Mouse (Mus musculus) liver, embryonic 16.5 days (tissue): ENCODE measurements around the gene Narfl. TPM values are rescaled to one million over a fixed set of nuclear protein-coding genes. Genes with fewer than 3 reads are reported as not detected.

Experiments used
- ATAC-seq: fragments of 200-750 bp; cut with Nextera tagmentation; 2 replicates; pipeline ENCODE4 v1.8.0; 2017; ENCODE audit warnings: low read depth, mild to moderate bottlenecking, moderate number of reproducible peaks, moderate library complexity
- H3K27ac ChIP-seq: fragments of 300-500 bp; sonication (generic); 2 replicates; pipeline ENCODE4 v1.5.1; 2014; ENCODE audit warnings: mild to moderate bottlenecking, low read length
- H3K27me3 ChIP-seq: fragments of 300-500 bp; sonication (generic); 2 replicates; pipeline ENCODE4 v1.6.1; 2014; ENCODE audit warnings: low read depth, low read length, mixed read lengths; ENCODE audit not compliant: control insufficient read depth, insufficient read depth
- H3K36me3 ChIP-seq: fragments of 300-500 bp; sonication (generic); 2 replicates; pipeline ENCODE4 v1.6.1; 2014; ENCODE audit warnings: mild to moderate bottlenecking; ENCODE audit not compliant: control insufficient read depth, insufficient read depth
- H3K4me1 ChIP-seq: fragments of 300-500 bp; sonication (generic); 2 replicates; pipeline ENCODE4 v1.6.1; 2014; ENCODE audit warnings: low read depth, low read length, mixed read lengths; ENCODE audit not compliant: control insufficient read depth
- H3K4me2 ChIP-seq: fragments of 300-500 bp; sonication (generic); 2 replicates; pipeline ENCODE4 v1.6.1; 2014; ENCODE audit warnings: low read depth, low read length, mixed read lengths
- H3K4me3 ChIP-seq: fragments of 300-500 bp; sonication (generic); 2 replicates; pipeline ENCODE4 v1.5.1; 2014; ENCODE audit warnings: low read depth, mild to moderate bottlenecking, low read length
- H3K9ac ChIP-seq: fragments of 300-500 bp; sonication (generic); 2 replicates; pipeline ENCODE4 v1.6.1; 2014; ENCODE audit warnings: low read depth, low read length
- H3K9me3 ChIP-seq: fragments of 300-500 bp; sonication (generic); replicated peaks from 2 replicates; pipeline ENCODE4 v1.6.1; 2016; ENCODE audit warnings: low read length; ENCODE audit not compliant: control insufficient read depth
- WGBS: fragments of 180-500 bp; shearing (Covaris S2); extraction: QIAGEN DNeasy Blood & Tissue Kit; methylation state at CpG from one replicate; pipeline ENCODE4 v1.1.7; 2014; ENCODE audit not compliant: insufficient replicate concordance; 5-methylcytosine and 5-hydroxymethylcytosine counted together
- polyA plus RNA-seq: library from polyadenylated mRNA; unstranded; fragments of >200 nt; fragmentation: Nextera tagmentation; extraction: Ambion mirVana; gene quantifications from 2 replicates; pipeline ENCODE4 v1.2.1, GENCODE M21; 2015

Narfl gene
- polyA plus RNA-seq, 1 experiment from 2014 or later: 13.8 TPM

DNA sequence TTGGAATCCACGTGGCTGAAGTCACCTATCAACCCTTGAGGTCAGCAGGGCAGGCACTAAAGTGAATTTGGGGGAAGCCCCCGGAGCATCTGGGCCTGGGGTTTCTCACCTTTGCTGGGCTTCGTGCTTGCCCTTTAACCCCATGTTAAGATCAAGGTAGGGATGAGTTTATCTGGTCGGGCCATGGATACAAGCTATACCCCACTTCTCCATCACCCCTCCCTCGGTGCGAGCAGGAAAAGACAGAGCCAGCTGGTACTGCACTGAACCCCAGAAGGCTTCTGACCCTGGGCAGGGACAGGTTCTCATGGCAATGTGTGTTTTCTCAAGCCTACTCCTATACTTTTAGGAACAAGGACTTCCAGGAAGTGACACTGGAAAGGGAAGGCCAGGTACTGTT is 7.8 kb downstream of the Narfl start:
- 76% methylated on average over 6 of the region's 6 CpGs for WGBS
- Histone ChIP-seq H3K36me3 (peaks cover 12% of the 10 kb centered on the region; the same call in 1 of the 2 replicates), H3K9me3 (no peaks in the 10 kb centered on the region), H3K9ac (no peak overlapping the region), H3K27me3 (no peaks in the 10 kb centered on the region), H3K4me3 (no peak overlapping the region), H3K27ac (no peak overlapping the region), H3K4me1 (peaks cover 5% of the 10 kb centered on the region), H3K4me2 (no peak overlapping the region)
- no peak for ATAC-seq

DNA sequence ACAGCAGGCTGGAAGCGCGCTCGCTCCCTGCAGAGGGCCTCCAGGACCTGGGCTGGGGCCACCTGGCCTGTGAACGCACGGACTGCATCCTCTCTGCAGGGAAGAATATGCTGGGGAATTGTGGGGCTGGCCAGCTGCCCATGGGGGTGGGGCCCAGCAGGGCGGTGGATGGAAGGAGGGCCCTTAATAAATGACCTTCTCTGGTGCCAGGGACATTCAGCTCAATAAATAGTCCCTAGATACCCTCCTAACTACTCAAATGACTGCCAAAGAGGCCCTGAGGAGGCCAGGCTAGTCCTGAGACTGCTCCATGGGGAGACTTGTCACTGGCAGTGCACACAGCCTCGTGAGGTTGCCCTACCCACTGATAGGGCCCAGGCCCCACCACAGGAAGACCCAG is 9.5 kb downstream of the Narfl start:
- no peak overlapping the region for H3K4me3 ChIP-seq
- no peak overlapping the region for H3K27ac ChIP-seq
- no peak overlapping the region for H3K4me2 ChIP-seq
- H3K9ac ChIP-seq: no peak overlapping the region
- H3K27me3 ChIP-seq: no peaks in the 10 kb centered on the region
- no peaks in the 10 kb centered on the region for H3K9me3 ChIP-seq
- peaks cover 10% of the 10 kb centered on the region; the same call in 1 of the 2 replicates for H3K36me3 ChIP-seq
- H3K4me1 ChIP-seq: peaks cover 5% of the 10 kb centered on the region
- 66% methylated on average over 7 of the region's 7 CpGs for WGBS
- ATAC-seq: no peak

DNA sequence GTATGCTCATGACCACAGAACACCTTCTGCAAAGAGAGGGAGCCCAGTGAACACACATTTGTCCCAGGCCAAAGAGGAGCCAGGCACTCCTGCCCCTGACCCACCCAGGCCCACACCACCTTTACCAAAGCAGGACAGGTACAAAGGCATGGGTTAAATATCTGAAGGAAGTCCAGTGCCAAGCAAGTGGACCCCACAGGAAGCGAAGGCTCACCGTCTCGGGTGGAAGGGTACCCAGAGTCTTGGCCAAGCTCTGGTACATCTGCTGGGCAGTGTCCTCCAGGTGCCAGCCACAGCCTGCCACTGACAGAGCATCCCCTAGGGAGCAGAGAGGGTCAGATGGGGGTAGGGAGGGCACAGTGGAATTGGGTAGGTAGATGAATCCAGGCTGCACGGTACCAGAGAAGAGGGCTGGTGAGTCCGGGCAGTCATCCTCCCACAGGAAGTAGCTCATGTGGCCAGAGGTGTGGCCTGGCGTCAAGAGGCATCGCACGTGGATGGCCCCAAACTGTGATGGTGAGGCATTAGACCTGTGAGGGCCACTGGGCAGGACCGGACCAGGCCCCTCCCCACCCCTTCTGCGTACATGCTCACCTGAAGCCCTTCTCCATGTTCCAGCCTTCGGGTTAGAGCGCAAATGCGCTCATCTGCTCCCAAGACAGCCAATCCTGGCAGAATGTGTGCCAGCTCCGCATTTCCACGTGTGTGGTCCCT is 10.4 kb downstream of the Narfl start:
- H3K36me3 ChIP-seq: peaks cover 10% of the 10 kb centered on the region; the same call in 1 of the 2 replicates
- no peak overlapping the region for H3K4me3 ChIP-seq
- WGBS: 71% methylated on average over 15 of the region's 15 CpGs
- no peaks in the 10 kb centered on the region for H3K9me3 ChIP-seq
- H3K9ac ChIP-seq: no peak overlapping the region
- no peak overlapping the region for H3K4me2 ChIP-seq
- H3K27ac ChIP-seq: no peak overlapping the region
- no peaks in the 10 kb centered on the region for H3K27me3 ChIP-seq
- peaks cover 5% of the 10 kb centered on the region for H3K4me1 ChIP-seq
- ATAC-seq: no peak

DNA sequence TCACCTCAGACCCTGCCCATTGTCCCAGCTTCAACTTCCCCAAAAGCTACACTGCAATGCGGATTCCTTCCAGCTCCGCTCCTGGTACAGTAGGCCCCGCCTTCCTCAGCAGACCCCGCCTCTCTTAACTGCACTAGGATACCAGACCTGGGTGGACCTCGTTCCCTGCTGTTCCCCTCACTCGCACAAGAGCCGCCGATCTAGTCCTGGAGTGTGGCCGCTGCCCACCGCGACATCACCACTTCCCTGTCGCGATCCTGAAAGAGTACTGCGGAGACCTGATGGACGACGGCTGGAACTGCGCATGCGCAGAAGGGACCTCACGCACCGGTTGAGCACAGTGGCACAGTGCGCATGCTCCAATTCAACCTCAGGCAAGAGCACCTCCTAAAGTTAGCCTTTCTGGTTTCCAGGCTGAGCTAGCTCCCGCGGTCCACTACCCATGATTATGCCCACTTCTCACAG is 11.7 kb downstream of the Narfl start, which contains the start of gene Haghl:
Gene Haghl (minus strand): TSS at position 393 of the 465 bp plus-strand sequence.
- under 1% methylated on average over 23 of the region's 23 CpGs for WGBS
- H3K4me2 ChIP-seq: peak within 1 kb of the TSS; percentile 69
- peak within 1 kb of the TSS; percentile 54 for H3K27ac ChIP-seq
- peaks cover 5% of the 10 kb centered on the region for H3K4me1 ChIP-seq
- peaks cover 7% of the 10 kb centered on the region; the same call in 1 of the 2 replicates for H3K36me3 ChIP-seq
- peak within 1 kb of the TSS; percentile 71 for H3K9ac ChIP-seq
- peak; percentile 86 for ATAC-seq
- peak within 1 kb of the TSS; percentile 76 for H3K4me3 ChIP-seq
- no peaks in the 10 kb centered on the region for H3K27me3 ChIP-seq
- H3K9me3 ChIP-seq: no peaks in the 10 kb centered on the region

DNA sequence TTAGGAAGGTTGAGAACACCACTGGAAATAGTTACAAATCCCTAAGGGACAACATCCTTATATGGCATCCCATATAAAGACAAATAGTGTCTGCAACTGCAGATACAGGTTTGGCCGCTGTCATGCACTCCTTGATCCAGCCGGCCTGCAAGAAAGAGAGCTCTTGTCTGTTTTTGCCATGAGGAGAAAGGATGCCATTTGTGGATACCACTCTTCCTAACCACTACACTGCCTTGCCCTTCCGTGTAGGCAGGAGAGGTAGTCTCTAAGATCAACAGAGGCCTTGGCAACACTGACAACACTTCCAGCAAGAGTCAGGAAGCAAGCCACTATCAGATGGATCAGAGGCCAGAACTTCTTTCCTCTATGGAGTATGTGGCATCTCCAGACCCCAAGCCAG is 12.7 kb downstream of the Narfl start, which contains the start of gene Ccdc78:
Gene Ccdc78 (plus strand): TSS at position 301 of the 400 bp plus-strand sequence.
- H3K4me1 ChIP-seq: peaks cover 11% of the 10 kb centered on the region
- H3K4me2 ChIP-seq: peak within 1 kb of the TSS; percentile 69
- peak within 1 kb of the TSS; percentile 54 for H3K27ac ChIP-seq
- no peaks in the 10 kb centered on the region for H3K27me3 ChIP-seq
- H3K4me3 ChIP-seq: peak within 1 kb of the TSS; percentile 76
- H3K36me3 ChIP-seq: peaks cover 4% of the 10 kb centered on the region; the same call in 1 of the 2 replicates
- H3K9ac ChIP-seq: peak within 1 kb of the TSS; percentile 71
- 66% methylated on average over 3 of the region's 3 CpGs for WGBS
- no peaks in the 10 kb centered on the region for H3K9me3 ChIP-seq
- ATAC-seq: no peak

DNA sequence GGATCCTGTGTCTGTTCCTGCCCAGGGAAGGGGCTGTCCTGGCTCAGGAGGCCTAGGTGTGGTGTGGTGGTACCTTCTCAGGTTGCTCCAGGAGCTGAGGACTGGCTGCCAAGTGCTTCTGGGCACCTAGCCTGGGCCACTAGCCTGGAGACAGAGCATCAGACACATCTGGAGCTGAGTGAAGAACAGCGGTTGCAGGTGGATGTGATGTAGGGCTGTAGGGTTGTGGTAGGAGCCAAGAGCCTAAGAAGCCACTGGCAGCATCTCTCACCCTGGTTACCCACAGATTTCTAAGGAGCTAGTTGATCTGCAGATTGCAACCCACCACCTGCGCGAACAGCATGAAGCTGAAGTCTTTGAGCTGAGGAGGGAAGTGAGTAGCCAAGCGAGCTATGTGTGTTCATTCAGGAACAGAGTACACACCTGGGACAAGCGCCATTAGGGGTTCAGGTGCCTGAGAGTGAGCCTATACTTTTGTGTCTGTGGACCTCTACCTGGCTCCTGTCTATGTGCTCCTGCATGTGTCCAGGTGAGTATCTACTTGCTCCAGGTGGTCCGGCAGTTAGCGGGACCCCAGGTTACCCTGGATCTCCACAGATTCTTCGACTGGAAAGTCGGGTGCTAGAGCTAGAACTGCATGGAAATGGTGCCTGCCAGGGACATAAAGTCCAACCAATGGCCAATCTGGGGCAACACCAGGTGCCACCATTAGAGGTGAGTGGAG is 13.4 kb downstream of the Narfl start:
- 82% methylated on average over 9 of the region's 9 CpGs for WGBS
- Histone ChIP-seq H3K27me3 (no peaks in the 10 kb centered on the region), H3K9ac (no peak overlapping the region), H3K4me1 (peaks cover 14% of the 10 kb centered on the region), H3K36me3 (no peaks in the 10 kb centered on the region), H3K27ac (no peak overlapping the region), H3K4me2 (no peak overlapping the region), H3K9me3 (no peaks in the 10 kb centered on the region), H3K4me3 (no peak overlapping the region)
- no peak for ATAC-seq

DNA sequence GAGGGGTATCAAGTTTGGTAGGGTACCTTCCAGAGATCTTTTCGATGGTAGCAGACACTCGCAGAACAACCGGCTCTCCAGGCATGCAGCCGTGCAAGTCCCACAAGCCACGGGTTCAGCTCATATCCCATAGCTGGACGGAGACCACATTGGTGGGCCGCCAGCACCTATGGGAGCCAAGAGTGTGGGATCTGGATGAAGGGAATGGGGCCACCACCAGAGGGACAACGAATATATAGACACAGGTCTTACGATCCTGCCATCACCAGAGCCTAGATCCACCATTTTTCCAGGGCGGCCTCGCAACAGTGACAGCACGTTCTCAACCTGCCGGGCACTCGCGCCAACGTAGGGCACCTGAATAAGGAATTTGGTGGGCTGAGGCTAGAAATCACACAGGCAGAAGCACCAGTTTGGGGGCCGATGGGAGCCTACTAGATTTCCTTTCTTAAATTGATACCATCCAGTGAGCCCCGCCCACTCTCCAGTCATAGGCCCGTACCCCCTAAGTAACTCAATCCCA is 17.8 kb downstream of the Narfl start:
- ATAC-seq: no peak
- Histone ChIP-seq H3K4me2 (peak overlapping the region; percentile 91), H3K4me3 (peak overlapping the region; percentile 86), H3K9me3 (no peaks in the 10 kb centered on the region), H3K27ac (peak overlapping the region; percentile 92), H3K36me3 (no peaks in the 10 kb centered on the region), H3K27me3 (no peaks in the 10 kb centered on the region), H3K9ac (peak overlapping the region; percentile 78), H3K4me1 (peaks cover 31% of the 10 kb centered on the region)
- WGBS: 27% methylated on average over 19 of the region's 19 CpGs

DNA sequence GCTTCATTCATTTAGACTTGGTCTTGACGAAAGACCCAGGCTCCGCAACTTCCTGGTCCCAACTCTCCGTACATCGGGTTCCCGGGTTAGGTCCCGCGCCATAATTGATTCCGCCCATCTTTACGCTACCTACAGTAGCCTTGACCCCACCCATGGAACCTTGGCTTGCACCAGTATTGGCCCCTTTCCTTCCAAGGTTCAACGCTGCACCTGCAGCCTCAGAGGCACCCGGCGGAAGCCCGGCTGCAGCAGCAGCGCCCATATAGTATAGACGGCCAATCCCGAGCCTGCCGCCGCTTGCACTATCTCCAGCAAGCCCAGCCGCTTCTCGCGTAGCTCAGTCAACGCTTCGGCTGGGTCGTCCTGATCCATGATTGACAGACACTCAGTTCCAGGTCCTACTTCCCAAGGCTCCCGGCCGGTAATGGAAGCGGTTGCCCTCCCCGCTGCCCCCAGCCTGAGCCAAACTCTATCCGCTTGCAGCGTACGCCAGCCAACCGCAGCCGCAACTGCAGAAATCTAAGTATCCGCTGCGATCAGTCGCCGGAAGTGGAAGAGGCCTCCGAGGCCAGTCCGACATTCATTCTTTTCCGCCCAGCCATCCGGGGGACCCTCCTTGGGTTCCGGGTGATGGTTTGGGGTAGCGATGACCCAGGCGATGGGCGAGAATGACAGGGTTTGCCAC is 18.4 kb downstream of the Narfl start:
- no peaks in the 10 kb centered on the region for H3K27me3 ChIP-seq
- under 1% methylated on average over 45 of the region's 45 CpGs for WGBS
- H3K4me1 ChIP-seq: peaks cover 33% of the 10 kb centered on the region

More for the DNA sequence above, 18.4 kb downstream of the Narfl start:
- H3K36me3 ChIP-seq: no peaks in the 10 kb centered on the region
- H3K9me3 ChIP-seq: no peaks in the 10 kb centered on the region
- H3K9ac ChIP-seq: peak overlapping the region; percentile 78
- H3K27ac ChIP-seq: peak overlapping the region; percentile 92
- H3K4me3 ChIP-seq: peak overlapping the region; percentile 86
- peak; percentile 66 for ATAC-seq
- H3K4me2 ChIP-seq: peak overlapping the region; percentile 91
